Mouse (Mus musculus) inflammation-experienced regulatory T-cells, adult 6 months (primary cell): ENCODE data around the gene 5330417C22Rik. TPM values are rescaled to one million over a fixed set of nuclear protein-coding genes. Genes with fewer than 3 reads are reported as not detected.
"Not testable (repeated sequence)": the region's sequence is repeated elsewhere in the genome, so short reads cannot be mapped to it uniquely, and the experiment has no call there.

Experiments
- ATAC-seq: one replicate; pipeline ENCODE4 v1.8.0; 2017
- polyA plus RNA-seq, 3 experiments: library from polyadenylated mRNA; unstranded; fragments of 100-300 nt; shearing (Covaris generic); gene quantifications; one replicate each; pipeline ENCODE4 v1.2.1; 2017

The 5330417C22Rik gene
- polyA plus RNA-seq, result 1 to 10 TPM; 1.4 to 2.6 (median 2.4) TPM

GRCm38 (mm10) chr3:108536517-108537260, at the start of gene 5330417C22Rik:
Gene 5330417C22Rik, minus strand, starts transcription at chr3:108536536.
- ATAC-seq, result peak; percentile 93

- ATAC-seq, result no peak
These were observed 48.2 kb upstream of the 5330417C22Rik start for GRCm38 (mm10) chr3:108584580-108584979.

GRCm38 (mm10) chr3:108574018-108574417, 37.7 kb upstream of the 5330417C22Rik start:
- ATAC-seq, result no peak

GRCm38 (mm10) chr3:108572309-108573010, 36.1 kb upstream of the 5330417C22Rik start:
- peak; percentile 1 for ATAC-seq

- peak; percentile 98 for ATAC-seq
These were observed 35.3 kb upstream of the 5330417C22Rik start, which contains the start of gene Taf13 for GRCm38 (mm10) chr3:108571443-108572294. Gene Taf13, plus strand, starts transcription at chr3:108571698.

GRCm38 (mm10) chr3:108570813-108571212, 34.5 kb upstream of the 5330417C22Rik start:
- no peak for ATAC-seq

- not testable (repeated sequence) for ATAC-seq
These were observed 33.3 kb upstream of the 5330417C22Rik start for GRCm38 (mm10) chr3:108569636-108570035.

GRCm38 (mm10) chr3:108567990-108568877, 31.9 kb upstream of the 5330417C22Rik start:
- ATAC-seq, result no peak

GRCm38 (mm10) chr3:108563309-108563708, 27.0 kb upstream of the 5330417C22Rik start:
- peak; percentile 57 for ATAC-seq

- ATAC-seq, result peak; percentile 35
These were observed 26.5 kb upstream of the 5330417C22Rik start for GRCm38 (mm10) chr3:108562777-108563271.

- ATAC-seq, result peak; percentile 88
These were observed 25.9 kb upstream of the 5330417C22Rik start, which contains the start of gene Tmem167b for GRCm38 (mm10) chr3:108562133-108562730. Gene Tmem167b, minus strand, starts transcription at chr3:108562466.

- no peak for ATAC-seq
These were observed 21.6 kb upstream of the 5330417C22Rik start for GRCm38 (mm10) chr3:108557888-108558287.

GRCm38 (mm10) chr3:108554587-108555312, 18.4 kb upstream of the 5330417C22Rik start:
- peak; percentile 99 for ATAC-seq

- ATAC-seq, result peak; percentile 26
These were observed 17.8 kb upstream of the 5330417C22Rik start for GRCm38 (mm10) chr3:108554111-108554561.

GRCm38 (mm10) chr3:108542299-108542698, 6.0 kb upstream of the 5330417C22Rik start:
- no peak for ATAC-seq

- ATAC-seq, result peak; percentile 46
These were observed 967 bp upstream of the 5330417C22Rik start for GRCm38 (mm10) chr3:108537303-108537702.

- no peak for ATAC-seq
These were observed 330 bp downstream of the 5330417C22Rik start for GRCm38 (mm10) chr3:108535896-108536516.

GRCm38 (mm10) chr3:108533951-108534350, 2.4 kb downstream of the 5330417C22Rik start, which contains the start of gene 1700013F07Rik:
Gene 1700013F07Rik, plus strand, starts transcription at chr3:108534150.
- ATAC-seq, result no peak

GRCm38 (mm10) chr3:108533114-108533885, 3.0 kb downstream of the 5330417C22Rik start:
- ATAC-seq, result no peak
